Comparison of ENCODE assay signal across 8 mouse cellular contexts in the genomic region with DNA sequence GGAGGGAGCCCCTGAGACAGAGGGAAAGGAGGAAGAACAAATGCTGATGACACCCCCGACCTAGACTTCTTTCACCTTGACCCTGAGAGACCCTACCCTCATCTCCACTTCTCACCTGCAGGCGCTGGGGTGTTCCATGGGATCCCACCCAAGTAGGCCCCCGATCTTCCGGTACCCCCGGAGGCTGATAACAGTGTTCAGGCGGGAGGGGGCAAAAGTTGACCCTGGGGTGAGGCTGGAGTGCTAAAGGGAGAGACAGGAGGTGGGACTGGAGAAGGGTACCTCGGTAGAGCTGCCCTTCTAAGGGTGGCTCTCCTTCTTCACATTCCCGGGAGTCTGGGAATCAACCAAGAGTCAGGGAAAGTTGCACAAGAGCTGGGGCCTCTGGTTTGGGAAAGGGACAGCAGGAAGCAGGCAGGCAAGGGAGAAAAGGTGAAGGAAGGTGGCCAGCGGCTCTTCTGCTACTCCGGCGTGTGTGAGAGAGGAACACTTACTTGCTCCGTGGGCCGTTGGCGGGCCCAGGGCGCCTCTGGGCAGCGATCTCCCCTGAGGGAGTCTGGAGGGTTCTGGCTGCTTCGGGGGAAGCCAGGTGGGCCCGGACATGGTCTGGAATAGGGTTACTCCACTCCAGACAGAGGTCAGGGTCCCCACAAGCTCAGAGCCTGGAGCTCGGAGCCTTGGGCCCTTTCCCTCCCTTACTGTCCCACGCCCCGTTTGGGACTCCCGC. TPM values are rescaled to one million over a fixed set of nuclear protein-coding genes. Genes with fewer than 3 reads are reported as not detected.
A peak's percentile ranks its signal among the peaks of the same experiment; 100 is the strongest.
DNase-seq lines count a peak whose midpoint lies in the region; ATAC-seq lines count a peak whose summit lies in the region.

No protein-coding gene starts in this region.

- ATAC-seq in heart, embryonic 14.5 days (ENCODE audit: insufficient number of reproducible peaks, insufficient read depth, low FRiP score, low read depth): peak; percentile 38
- peak; percentile 48 for ATAC-seq in embryonic facial prominence, embryonic 13.5 days (ENCODE audit: insufficient number of reproducible peaks, insufficient read depth, low FRiP score, low TSS enrichment, low read depth)
- peak; percentile 41 for ATAC-seq in intestine, embryonic 16.5 days
- ATAC-seq in midbrain, embryonic 14.5 days (ENCODE audit: low FRiP score, low TSS enrichment): peak; percentile 52

- H3K9me3 ChIP-seq in heart, embryonic 14.5 days (ENCODE audit: control insufficient read depth, low read length): no peaks in the 10 kb centered on the region
- H3K9me3 ChIP-seq in embryonic facial prominence, embryonic 13.5 days: no peaks in the 10 kb centered on the region
- no peaks in the 10 kb centered on the region for H3K9me3 ChIP-seq in intestine, embryonic 16.5 days (ENCODE audit: control insufficient read depth, low read length)
- H3K9me3 ChIP-seq in midbrain, embryonic 14.5 days (ENCODE audit: control insufficient read depth, low read length): no peaks in the 10 kb centered on the region

- peaks cover 52% of the 10 kb centered on the region for H3K36me3 ChIP-seq in heart, embryonic 14.5 days (ENCODE audit: control insufficient read depth, insufficient read depth, low read length)
- H3K36me3 ChIP-seq in embryonic facial prominence, embryonic 13.5 days: peaks cover 51% of the 10 kb centered on the region
- H3K36me3 ChIP-seq in intestine, embryonic 16.5 days (ENCODE audit: control insufficient read depth, insufficient read depth, low read length): peaks cover 20% of the 10 kb centered on the region
- H3K36me3 ChIP-seq in midbrain, embryonic 14.5 days (ENCODE audit: control insufficient read depth, insufficient read depth, low read length): peaks cover 31% of the 10 kb centered on the region

- peak overlapping the region; percentile 60 to 91 for H3K27ac ChIP-seq in heart, embryonic 14.5 days (replicated peaks in 1 of 2; ENCODE audit: control insufficient read depth in 1 of 2, insufficient read depth in 1 of 2, low read depth in 2 of 2, low read length in 2 of 2)
- H3K27ac ChIP-seq in embryonic facial prominence, embryonic 13.5 days: peak overlapping the region; percentile 98
- peak overlapping the region; percentile 93 for H3K27ac ChIP-seq in intestine, embryonic 16.5 days (ENCODE audit: low read length)
- H3K27ac ChIP-seq in midbrain, embryonic 14.5 days (replicated peaks; ENCODE audit: low read depth, low read length): 0 out of 2 replicates have a peak overlapping the region, but pooled peaks have one; percentile 5

- under 1% methylated on average over 22 of the region's 22 CpGs for WGBS in heart, embryonic 14.5 days
- 2% methylated on average over 22 of the region's 22 CpGs for WGBS in embryonic facial prominence, embryonic 13.5 days
- 3% methylated on average over 22 of the region's 22 CpGs for WGBS in intestine, embryonic 16.5 days
- 3% methylated on average over 22 of the region's 22 CpGs for WGBS in midbrain, embryonic 14.5 days

- no peak for DNase-seq in heart, postnatal 25 days (ENCODE audit: low spot score)
- no peak for DNase-seq in midbrain, embryonic 14.5 days
- no peak for DNase-seq in right cerebral cortex, postnatal 36 days (ENCODE audit: low spot score in 2 of 2)
- DNase-seq in retina, postnatal 1 day: no peak
- DNase-seq in left cerebral cortex, postnatal 10 days (ENCODE audit: extremely low spot score in 1 of 2, low spot score in 2 of 2): no peak

- intact Hi-C loops in heart, postnatal 25 days (cut with DNase I): no loop called here
- intact Hi-C loops in left cerebral cortex, postnatal 10 days (cut with DNase I): no loop called here

- peak overlapping the region; percentile 74 to 77 for H3K4me3 ChIP-seq in heart, embryonic 14.5 days (ENCODE audit: control insufficient read depth in 1 of 2, insufficient read depth in 1 of 2, low read depth in 1 of 2, low read length in 2 of 2)
- H3K4me3 ChIP-seq in embryonic facial prominence, embryonic 13.5 days: peak overlapping the region; percentile 81
- H3K4me3 ChIP-seq in intestine, embryonic 16.5 days (ENCODE audit: low read length): peak overlapping the region; percentile 81
- H3K4me3 ChIP-seq in midbrain, embryonic 14.5 days (replicated peaks; ENCODE audit: low read depth, low read length): peak overlapping the region; percentile 33

- no peaks in the 10 kb centered on the region for H3K27me3 ChIP-seq in heart, embryonic 14.5 days (ENCODE audit: control insufficient read depth, insufficient read depth, low read length)
- H3K27me3 ChIP-seq in embryonic facial prominence, embryonic 13.5 days: no peaks in the 10 kb centered on the region
- no peaks in the 10 kb centered on the region for H3K27me3 ChIP-seq in intestine, embryonic 16.5 days (replicated peaks; ENCODE audit: control insufficient read depth, insufficient read depth, low read length)
- no peaks in the 10 kb centered on the region for H3K27me3 ChIP-seq in midbrain, embryonic 14.5 days (ENCODE audit: control insufficient read depth, insufficient read depth, low read length)

- peak overlapping the region; percentile 97 for H3K9ac ChIP-seq in heart, embryonic 14.5 days (ENCODE audit: low read length)
- peak overlapping the region; percentile 98 for H3K9ac ChIP-seq in embryonic facial prominence, embryonic 13.5 days
- H3K9ac ChIP-seq in intestine, embryonic 16.5 days (ENCODE audit: low read depth, low read length): peak overlapping the region; percentile 93
- peak overlapping the region; percentile 54; the same call in 1 of the 2 replicates for H3K9ac ChIP-seq in midbrain, embryonic 14.5 days (replicated peaks; ENCODE audit: low read length)

- peaks cover 22 to 25% of the 10 kb centered on the region in 2 experiments for H3K4me1 ChIP-seq in heart, embryonic 14.5 days (ENCODE audit: control insufficient read depth in 2 of 2, insufficient read depth in 2 of 2, low read length in 2 of 2)
- H3K4me1 ChIP-seq in embryonic facial prominence, embryonic 13.5 days: peaks cover 41% of the 10 kb centered on the region
- H3K4me1 ChIP-seq in intestine, embryonic 16.5 days (ENCODE audit: control insufficient read depth, insufficient read depth, low read length): peaks cover 41% of the 10 kb centered on the region
- H3K4me1 ChIP-seq in midbrain, embryonic 14.5 days (ENCODE audit: control insufficient read depth, insufficient read depth, low read length): peaks cover 12% of the 10 kb centered on the region

- H3K4me2 ChIP-seq in heart, embryonic 14.5 days (ENCODE audit: low read length): peak overlapping the region; percentile 96
- H3K4me2 ChIP-seq in embryonic facial prominence, embryonic 13.5 days: peak overlapping the region; percentile 95
- peak overlapping the region; percentile 92 for H3K4me2 ChIP-seq in intestine, embryonic 16.5 days (ENCODE audit: low read depth, low read length)
- H3K4me2 ChIP-seq in midbrain, embryonic 14.5 days (ENCODE audit: low read length): peak overlapping the region; percentile 58

RNA-seq across cellular contexts. Expression of gene Trip6, which starts 0.6 kb away (rescaled TPM):
- polyA plus RNA-seq in heart, embryonic 14.5 days (2014; fragmentation: Nextera tagmentation; extraction: Ambion mirVana): 32.3 and 38.9 TPM in 2 replicates
- 10 to 100 TPM; 10.8 to 13.3 TPM for total RNA-seq in heart, postnatal 25 days (2021)
- polyA plus RNA-seq in embryonic facial prominence, embryonic 13.5 days (2015; fragmentation: Nextera tagmentation; extraction: Ambion mirVana): 106 TPM in 2 replicates
- 61.2 and 68.0 TPM in 2 replicates for polyA plus RNA-seq in intestine, embryonic 16.5 days (2015; fragmentation: Nextera tagmentation; extraction: Ambion mirVana)
- polyA plus RNA-seq in midbrain, embryonic 14.5 days (2014; fragmentation: Nextera tagmentation; extraction: Ambion mirVana): 12.0 and 12.9 TPM in 2 replicates
- total RNA-seq in left cerebral cortex, postnatal 10 days (2021): 1 to 10 TPM; 4.1 to 4.9 TPM

RNA-seq across cellular contexts. Expression of gene Srrt, which starts 6.2 kb away (rescaled TPM):
- polyA plus RNA-seq in heart, embryonic 14.5 days (2014; fragmentation: Nextera tagmentation; extraction: Ambion mirVana): 58.6 and 69.9 TPM in 2 replicates
- total RNA-seq in heart, postnatal 25 days (2021): 10 to 100 TPM; 67.1 to 67.7 TPM
- 143 and 148 TPM in 2 replicates for polyA plus RNA-seq in embryonic facial prominence, embryonic 13.5 days (2015; fragmentation: Nextera tagmentation; extraction: Ambion mirVana)
- polyA plus RNA-seq in intestine, embryonic 16.5 days (2015; fragmentation: Nextera tagmentation; extraction: Ambion mirVana): 106 and 113 TPM in 2 replicates
- 82.0 and 95.9 TPM in 2 replicates for polyA plus RNA-seq in midbrain, embryonic 14.5 days (2014; fragmentation: Nextera tagmentation; extraction: Ambion mirVana)
- total RNA-seq in left cerebral cortex, postnatal 10 days (2021): 100 to 1,000 TPM; 164 to 170 TPM

RNA-seq across cellular contexts. Expression of gene Ufsp1, which starts 19.2 kb away (rescaled TPM):
- polyA plus RNA-seq in heart, embryonic 14.5 days (2014; fragmentation: Nextera tagmentation; extraction: Ambion mirVana): 7.1 and 7.4 TPM in 2 replicates
- total RNA-seq in heart, postnatal 25 days (2021): 1 to 10 TPM; 8.3 to 8.7 TPM
- polyA plus RNA-seq in embryonic facial prominence, embryonic 13.5 days (2015; fragmentation: Nextera tagmentation; extraction: Ambion mirVana): 5.4 and 5.6 TPM in 2 replicates
- 9.5 and 10.7 TPM in 2 replicates for polyA plus RNA-seq in intestine, embryonic 16.5 days (2015; fragmentation: Nextera tagmentation; extraction: Ambion mirVana)
- 13.7 and 18.3 TPM in 2 replicates for polyA plus RNA-seq in midbrain, embryonic 14.5 days (2014; fragmentation: Nextera tagmentation; extraction: Ambion mirVana)
- total RNA-seq in left cerebral cortex, postnatal 10 days (2021): 10 to 100 TPM; 20.4 to 20.8 TPM

RNA-seq across cellular contexts. Expression of gene Slc12a9, which starts 19.8 kb away (rescaled TPM):
- 5.3 and 5.7 TPM in 2 replicates for polyA plus RNA-seq in heart, embryonic 14.5 days (2014; fragmentation: Nextera tagmentation; extraction: Ambion mirVana)
- total RNA-seq in heart, postnatal 25 days (2021): 1 to 10 TPM; 2.7 to 3.0 TPM
- 16.0 and 16.1 TPM in 2 replicates for polyA plus RNA-seq in embryonic facial prominence, embryonic 13.5 days (2015; fragmentation: Nextera tagmentation; extraction: Ambion mirVana)
- 14.7 and 15.7 TPM in 2 replicates for polyA plus RNA-seq in intestine, embryonic 16.5 days (2015; fragmentation: Nextera tagmentation; extraction: Ambion mirVana)
- 17.1 and 18.6 TPM in 2 replicates for polyA plus RNA-seq in midbrain, embryonic 14.5 days (2014; fragmentation: Nextera tagmentation; extraction: Ambion mirVana)
- total RNA-seq in left cerebral cortex, postnatal 10 days (2021): 10 to 100 TPM; 28.6 to 28.9 TPM

RNA-seq across cellular contexts. Expression of gene Ache, which starts 26.3 kb away (rescaled TPM):
- 11.2 and 12.5 TPM in 2 replicates for polyA plus RNA-seq in heart, embryonic 14.5 days (2014; fragmentation: Nextera tagmentation; extraction: Ambion mirVana)
- total RNA-seq in heart, postnatal 25 days (2021): 1 to 10 TPM; 1.4 to 2.2 TPM
- polyA plus RNA-seq in embryonic facial prominence, embryonic 13.5 days (2015; fragmentation: Nextera tagmentation; extraction: Ambion mirVana): 2.7 and 3.3 TPM in 2 replicates
- 9.0 and 9.3 TPM in 2 replicates for polyA plus RNA-seq in intestine, embryonic 16.5 days (2015; fragmentation: Nextera tagmentation; extraction: Ambion mirVana)
- polyA plus RNA-seq in midbrain, embryonic 14.5 days (2014; fragmentation: Nextera tagmentation; extraction: Ambion mirVana): 22.2 and 35.7 TPM in 2 replicates
- 100 to 1,000 TPM in 1 of 2 experiments, 10 to 100 TPM in 1; 99.1 to 105 TPM for total RNA-seq in left cerebral cortex, postnatal 10 days (2021)

Comparison
In these comparisons a context has a peak if more than half of its experiments do, and no peak if none do; other contexts are left out.
1. H3K27ac ChIP-seq: peak in every context shown above with its lines; median percentile 98 in embryonic facial prominence, embryonic 13.5 days; 93 in intestine, embryonic 16.5 days; 76 in heart, embryonic 14.5 days; 5 in midbrain, embryonic 14.5 days.